Mouse (Mus musculus) stomach, postnatal 0 days (tissue): ENCODE measurements around the gene Akirin1. TPM values are rescaled to one million over a fixed set of nuclear protein-coding genes. Genes with fewer than 3 reads are reported as not detected.

Experiments
- ATAC-seq: fragments of 200-750 bp; cut with Nextera tagmentation; 2 replicates; pipeline ENCODE4 v1.8.0; 2017; ENCODE audit not compliant: low FRiP score, low TSS enrichment
- DNase-seq: peaks from one replicate; pipeline ENCODE4 v3.0.0-alpha.2; 2016; ENCODE audit warnings: low spot score
- H3K27ac ChIP-seq: fragments of 300-500 bp; sonication (generic); replicated peaks from 2 replicates; pipeline ENCODE4 v1.5.1; 2014; ENCODE audit warnings: mild to moderate bottlenecking, control low read depth
- H3K27me3 ChIP-seq: fragments of 300-500 bp; sonication (generic); 2 replicates; pipeline ENCODE4 v1.6.1; 2014; ENCODE audit warnings: low read length; ENCODE audit not compliant: control insufficient read depth, insufficient read depth
- H3K36me3 ChIP-seq: fragments of 300-500 bp; sonication (generic); 2 replicates; pipeline ENCODE4 v1.6.1; 2014; ENCODE audit warnings: low read length, mixed read lengths; ENCODE audit not compliant: control insufficient read depth, insufficient read depth
- H3K4me1 ChIP-seq: fragments of 300-500 bp; sonication (generic); replicated peaks from 2 replicates; pipeline ENCODE4 v1.6.1; 2014; ENCODE audit warnings: antibody characterized with exemption; ENCODE audit not compliant: control insufficient read depth, insufficient read depth
- H3K4me2 ChIP-seq: fragments of 300-500 bp; sonication (generic); replicated peaks from 2 replicates; pipeline ENCODE4 v1.6.1; 2014; ENCODE audit warnings: low read depth, mild to moderate bottlenecking, control low read depth, moderate library complexity
- H3K4me3 ChIP-seq: fragments of 300-500 bp; sonication (generic); 2 replicates; pipeline ENCODE4 v1.5.1; 2014; ENCODE audit warnings: low read depth, low read length, control low read depth
- H3K9ac ChIP-seq: fragments of 300-500 bp; sonication (generic); 2 replicates; pipeline ENCODE4 v1.6.1; 2014; ENCODE audit warnings: mild to moderate bottlenecking, low read length, control low read depth, mixed read lengths
- H3K9me3 ChIP-seq: fragments of 300-500 bp; sonication (generic); 2 replicates; pipeline ENCODE4 v1.6.1; 2016; ENCODE audit warnings: low read length; ENCODE audit not compliant: control insufficient read depth
- CTCF ChIP-seq: IDR thresholded peaks from 2 replicates; pipeline ENCODE4 v1.5.1; 2016; ENCODE audit warnings: antibody characterized with exemption, low read depth, mild to moderate bottlenecking, moderate library complexity
- EP300 ChIP-seq: optimal IDR thresholded peaks from 2 replicates; pipeline ENCODE3; 2016; ENCODE audit warnings: antibody characterized with exemption
- WGBS: fragments of 180-500 bp; shearing (Covaris S2); extraction: QIAGEN DNeasy Blood & Tissue Kit; methylation state at CpG from one replicate; pipeline ENCODE4 v1.1.7; 2014; 5-methylcytosine and 5-hydroxymethylcytosine counted together
- polyA plus RNA-seq: library from polyadenylated mRNA; unstranded; fragments of >200 nt; fragmentation: Nextera tagmentation; extraction: Ambion mirVana; gene quantifications from 2 replicates; pipeline ENCODE4 v1.2.1, GENCODE M21; 2015

Akirin1 gene
- polyA plus RNA-seq, 1 experiment from 2014 or later = 42.3 TPM

GRCm38 (mm10) chr4:123787191-123787985 is 37.2 kb upstream of the Akirin1 start, which contains the start of gene Rhbdl2:
TSS of gene Rhbdl2 (plus strand) at chr4:123787874.
- DNase-seq = peak; percentile 89
- peak within 1 kb of the TSS; percentile 52 for H3K4me2 ChIP-seq
- no peaks in the 10 kb centered on the region for H3K36me3 ChIP-seq
- H3K27ac ChIP-seq = peak within 1 kb of the TSS; percentile 59; the same call in 1 of the 2 replicates
- H3K4me3 ChIP-seq = peak within 1 kb of the TSS; percentile 30
- no peaks in the 10 kb centered on the region for H3K9me3 ChIP-seq
- TF ChIP-seq CTCF (peak; percentile 15; the same call in 1 of the 2 replicates), EP300 (no peak)
- peak within 1 kb of the TSS; percentile 48 for H3K9ac ChIP-seq
- no peaks in the 10 kb centered on the region for H3K27me3 ChIP-seq
- ATAC-seq = peak; percentile 96
- 0 out of 2 replicates have a peak, but pooled peaks cover 2% of the 10 kb centered on the region for H3K4me1 ChIP-seq
- WGBS = 23% methylated on average over 12 of the region's 12 CpGs

GRCm38 (mm10) chr4:123768234-123768633 is 18.1 kb upstream of the Akirin1 start:
- Histone ChIP-seq H3K36me3 (no peaks in the 10 kb centered on the region), H3K4me1 (no peaks in the 10 kb centered on the region), H3K9me3 (no peaks in the 10 kb centered on the region), H3K27ac (no peak overlapping the region), H3K4me3 (no peak overlapping the region), H3K4me2 (no peak overlapping the region), H3K9ac (no peak overlapping the region), H3K27me3 (no peaks in the 10 kb centered on the region)
- no peak for TF ChIP-seq EP300
- no peak for TF ChIP-seq CTCF
- DNase-seq (no peak), ATAC-seq (no peak)
- 78% methylated on average over 4 of the region's 4 CpGs for WGBS

GRCm38 (mm10) chr4:123767807-123768206 is 17.7 kb upstream of the Akirin1 start:
- Histone ChIP-seq H3K9me3 (no peaks in the 10 kb centered on the region), H3K9ac (no peak overlapping the region), H3K27ac (no peak overlapping the region), H3K4me3 (no peak overlapping the region), H3K4me1 (no peaks in the 10 kb centered on the region), H3K36me3 (no peaks in the 10 kb centered on the region), H3K4me2 (no peak overlapping the region), H3K27me3 (no peaks in the 10 kb centered on the region)
- DNase-seq = no peak
- WGBS = 50% methylated on average over 3 of the region's 3 CpGs
- TF ChIP-seq CTCF = no peak
- no peak for TF ChIP-seq EP300
- no peak for ATAC-seq

- WGBS = 55% methylated on average over 6 of the region's 6 CpGs
- no peak for DNase-seq
- Histone ChIP-seq H3K4me2 (no peak overlapping the region), H3K4me3 (no peak overlapping the region), H3K9me3 (no peaks in the 10 kb centered on the region), H3K27me3 (no peaks in the 10 kb centered on the region), H3K9ac (no peak overlapping the region), H3K36me3 (no peaks in the 10 kb centered on the region), H3K27ac (no peak overlapping the region), H3K4me1 (no peaks in the 10 kb centered on the region)
- no peak for TF ChIP-seq CTCF
- TF ChIP-seq EP300 = no peak
- ATAC-seq = no peak
Observed at GRCm38 (mm10) chr4:123765071-123765470, 14.9 kb upstream of the Akirin1 start.

- Histone ChIP-seq H3K27me3 (no peaks in the 10 kb centered on the region), H3K4me2 (no peak overlapping the region), H3K36me3 (no peaks in the 10 kb centered on the region), H3K9ac (no peak overlapping the region), H3K9me3 (no peaks in the 10 kb centered on the region), H3K4me1 (no peaks in the 10 kb centered on the region), H3K4me3 (no peak overlapping the region), H3K27ac (no peak overlapping the region)
- peak; percentile 48 for DNase-seq
- WGBS = 50% methylated on average over 4 of the region's 4 CpGs
- peak; percentile 79; the same call in 1 of the 2 replicates for ATAC-seq
- TF ChIP-seq EP300 (no peak), CTCF (peak; percentile 77)
Observed at GRCm38 (mm10) chr4:123758306-123758705, 8.2 kb upstream of the Akirin1 start.

- WGBS = 0% methylated on average over 8 of the region's 8 CpGs
- Histone ChIP-seq H3K9me3 (no peaks in the 10 kb centered on the region), H3K4me1 (no peaks in the 10 kb centered on the region), H3K36me3 (no peaks in the 10 kb centered on the region), H3K4me2 (peak overlapping the region; percentile 95), H3K9ac (peak overlapping the region; percentile 41; the same call in 1 of the 2 replicates), H3K4me3 (peak overlapping the region; percentile 94), H3K27me3 (no peaks in the 10 kb centered on the region), H3K27ac (no peak overlapping the region; the same call in 1 of the 2 replicates)
- no peak for ATAC-seq
- no peak for TF ChIP-seq EP300
- TF ChIP-seq CTCF = no peak
- DNase-seq = no peak
Observed at GRCm38 (mm10) chr4:123750707-123751312, 665 bp upstream of the Akirin1 start.
